Mouse (Mus musculus) MEL (cell line): Measurements from ENCODE around the gene Cdh5. TPM values are rescaled to one million over a fixed set of nuclear protein-coding genes. Genes with fewer than 3 reads are reported as not detected.

Experiments
- DNase-seq: peaks from one replicate; pipeline ENCODE4 v3.0.0; 2011; ENCODE audit warnings: low read depth, low spot score
- H3K27ac ChIP-seq: 2 replicates; pipeline ENCODE4 v1.5.1; 2012; ENCODE audit warnings: low read depth, mild to moderate bottlenecking, control low read depth, low read length, moderate library complexity; ENCODE audit not compliant: control insufficient read depth
- H3K27me3 ChIP-seq, 2 experiments: fragments of 150-350 bp in 1 of 2; sonication (generic) in 1 of 2; 2 replicates each; pipeline ENCODE4 v1.6.1; 2012; ENCODE audit warnings: low read length in 2 of 2, mild to moderate bottlenecking in 2 of 2, improper control_type of control experiment in 1 of 2, moderate library complexity in 1 of 2; ENCODE audit not compliant: insufficient read depth in 2 of 2, control insufficient read depth in 1 of 2
- H3K36me3 ChIP-seq, 2 experiments: 2 replicates each; pipeline ENCODE4 v1.6.1; 2012 to 2014; ENCODE audit warnings: low read length in 2 of 2, improper control_type of control experiment in 1 of 2, inconsistent platforms in 1 of 2, mild to moderate bottlenecking in 1 of 2; ENCODE audit not compliant: insufficient read depth in 2 of 2, control insufficient read depth in 1 of 2
- H3K4me1 ChIP-seq, 2 experiments: fragments of 150-350 bp in 1 of 2; sonication (generic) in 1 of 2; 2 replicates each; pipeline ENCODE4 v1.6.1; 2012; ENCODE audit warnings: low read length in 2 of 2, improper control_type of control experiment in 1 of 2, mild to moderate bottlenecking in 1 of 2; ENCODE audit not compliant: insufficient read depth in 2 of 2, control insufficient read depth in 1 of 2
- H3K4me3 ChIP-seq, 2 experiments: fragments of 150-350 bp in 1 of 2; sonication (generic) in 1 of 2; 2 replicates each; pipeline ENCODE4 v1.5.1; 2012; ENCODE audit warnings: low read depth in 2 of 2, low read length in 2 of 2, mild to moderate bottlenecking in 2 of 2, moderate library complexity in 2 of 2, control low read depth in 1 of 2, improper control_type of control experiment in 1 of 2; ENCODE audit not compliant: control insufficient read depth in 1 of 2, insufficient read depth in 1 of 2
- H3K79me2 ChIP-seq: 2 replicates; pipeline ENCODE4 v1.6.1; 2012; ENCODE audit warnings: mild to moderate bottlenecking, low read length, moderate library complexity; ENCODE audit not compliant: control insufficient read depth, poor library complexity, insufficient read depth
- H3K9ac ChIP-seq: 2 replicates; pipeline ENCODE4 v1.6.1; 2012; ENCODE audit warnings: low read depth, mild to moderate bottlenecking, control low read depth, low read length, moderate library complexity; ENCODE audit not compliant: control insufficient read depth, poor library complexity, severe bottlenecking
- H3K9me3 ChIP-seq: fragments of 150-350 bp; sonication (generic); replicated peaks from 2 replicates; pipeline ENCODE4 v1.6.1; 2012; ENCODE audit warnings: mild to moderate bottlenecking, low read length, improper control_type of control experiment, moderate library complexity; ENCODE audit not compliant: insufficient read depth
- CHD2 ChIP-seq: IDR thresholded peaks from 2 replicates; pipeline ENCODE4 v1.6.1; 2011; ENCODE audit warnings: low read length, improper control_type of control experiment
- E2F4 ChIP-seq: IDR thresholded peaks from 2 replicates; pipeline ENCODE4 v1.6.1; 2011; ENCODE audit warnings: low read depth, low read length, improper control_type of control experiment, borderline replicate concordance
- ELF1 ChIP-seq: IDR thresholded peaks from 2 replicates; pipeline ENCODE4 v1.6.1; 2014; ENCODE audit warnings: low read depth, mild to moderate bottlenecking, inconsistent platforms, low read length, improper control_type of control experiment, moderate library complexity
- GATA1 ChIP-seq: IDR thresholded peaks from 2 replicates; pipeline ENCODE4 v1.6.1; 2011; ENCODE audit warnings: low read depth, low read length, improper control_type of control experiment
- MAFK ChIP-seq: IDR thresholded peaks from 2 replicates; pipeline ENCODE4 v1.6.1; 2011; ENCODE audit warnings: low read depth, mild to moderate bottlenecking, low read length, improper control_type of control experiment, borderline replicate concordance
- NELFE ChIP-seq: IDR thresholded peaks from 2 replicates; pipeline ENCODE4 v1.6.1; 2011; ENCODE audit warnings: low read depth, low read length, improper control_type of control experiment
- NRF1 ChIP-seq: IDR thresholded peaks from 2 replicates; pipeline ENCODE4 v1.6.1; 2014; ENCODE audit warnings: low read depth, mild to moderate bottlenecking, inconsistent platforms, low read length, improper control_type of control experiment, moderate library complexity; ENCODE audit not compliant: poor library complexity, insufficient read depth, severe bottlenecking
- POLR2AphosphoS2 ChIP-seq: IDR thresholded peaks from 2 replicates; pipeline ENCODE4 v1.6.1; 2011; ENCODE audit warnings: low read length, improper control_type of control experiment
- POLR2AphosphoS5 ChIP-seq: IDR thresholded peaks from 2 replicates; pipeline ENCODE4 v1.6.1; 2012; ENCODE audit warnings: low read depth, borderline replicate concordance, mild to moderate bottlenecking, inconsistent platforms, low read length, moderate library complexity, mixed read lengths
- SMC3 ChIP-seq: IDR thresholded peaks from 2 replicates; pipeline ENCODE4 v1.6.1; 2011; ENCODE audit warnings: low read depth, low read length, improper control_type of control experiment
- TBP ChIP-seq: IDR thresholded peaks from 2 replicates; pipeline ENCODE4 v1.8.0; 2011; ENCODE audit warnings: low read depth, low read length, improper control_type of control experiment
- UBTF ChIP-seq: IDR thresholded peaks from 2 replicates; pipeline ENCODE4 v1.6.1; 2012; ENCODE audit warnings: low read depth, mild to moderate bottlenecking, inconsistent platforms, low read length, improper control_type of control experiment, moderate library complexity, borderline replicate concordance; ENCODE audit not compliant: insufficient read depth
- ZC3H11A ChIP-seq: IDR thresholded peaks from 2 replicates; pipeline ENCODE4 v1.6.1; 2012; ENCODE audit warnings: low read depth, mild to moderate bottlenecking, inconsistent platforms, low read length, improper control_type of control experiment
- ZKSCAN1 ChIP-seq: IDR thresholded peaks from 2 replicates; pipeline ENCODE4 v1.6.1; 2012; ENCODE audit warnings: low read depth, mild to moderate bottlenecking, inconsistent platforms, low read length, improper control_type of control experiment, moderate library complexity
- ZMIZ1 ChIP-seq: IDR thresholded peaks from 2 replicates; pipeline ENCODE4 v1.6.1; 2012; ENCODE audit warnings: low read depth, mild to moderate bottlenecking, inconsistent platforms, low read length, improper control_type of control experiment, moderate library complexity
- ZNF384 ChIP-seq: IDR thresholded peaks from 2 replicates; pipeline ENCODE4 v1.6.1; 2012; ENCODE audit warnings: low read depth, mild to moderate bottlenecking, inconsistent platforms, low read length, improper control_type of control experiment
- polyA plus RNA-seq, 2 experiments: library from polyadenylated mRNA; stranded (reverse) in 1 of 2; unstranded in 1 of 2; fragments of >175 nt in 1 of 2; fragments of >200 nt in 1 of 2; gene quantifications; 2 replicates each; pipeline versions ENCODE4 v1.2.1 to v1.2.4; 2012; ENCODE audit warnings: low replicate concordance in 2 of 2, low read depth in 1 of 2; ENCODE audit not compliant: insufficient read length in 2 of 2, insufficient read depth in 1 of 2, missing spikeins in 1 of 2
- total RNA-seq: library from RNA; depleted of rRNA; stranded (reverse); fragments of 300-350 nt; gene quantifications from 2 replicates; pipeline ENCODE4 v1.2.3, GENCODE M21; 2012

Cdh5 gene
- total and polyA plus RNA-seq, 3 experiments, result not detected

GRCm38 (mm10) chr8:104095595-104095994 lies 5.8 kb upstream of the Cdh5 start:
- no peak for TF ChIP-seq ZKSCAN1
- TF ChIP-seq GATA1, result no peak
- no peak for TF ChIP-seq UBTF
- TF ChIP-seq ZMIZ1, result no peak
- TF ChIP-seq CHD2, result no peak
- no peak for TF ChIP-seq POLR2AphosphoS5
- TF ChIP-seq SMC3, result no peak
- TF ChIP-seq NRF1, result no peak
- no peak for TF ChIP-seq E2F4
- TF ChIP-seq ZC3H11A, result no peak
- no peak for TF ChIP-seq TBP
- no peak for TF ChIP-seq NELFE
- no peak for TF ChIP-seq ELF1
- TF ChIP-seq ZNF384, result no peak
- TF ChIP-seq, all 39 proteins: peak for 0
- Histone ChIP-seq H3K27me3 (no peaks in the 10 kb centered on the region), H3K9ac (no peak overlapping the region), H3K36me3 (no peaks in the 10 kb centered on the region), H3K9me3 (no peaks in the 10 kb centered on the region), H3K79me2 (no peaks in the 10 kb centered on the region), H3K4me1 (no peaks in the 10 kb centered on the region), H3K27ac (no peak overlapping the region), H3K4me3 (no peak overlapping the region)
- DNase-seq, result no peak

DNA sequence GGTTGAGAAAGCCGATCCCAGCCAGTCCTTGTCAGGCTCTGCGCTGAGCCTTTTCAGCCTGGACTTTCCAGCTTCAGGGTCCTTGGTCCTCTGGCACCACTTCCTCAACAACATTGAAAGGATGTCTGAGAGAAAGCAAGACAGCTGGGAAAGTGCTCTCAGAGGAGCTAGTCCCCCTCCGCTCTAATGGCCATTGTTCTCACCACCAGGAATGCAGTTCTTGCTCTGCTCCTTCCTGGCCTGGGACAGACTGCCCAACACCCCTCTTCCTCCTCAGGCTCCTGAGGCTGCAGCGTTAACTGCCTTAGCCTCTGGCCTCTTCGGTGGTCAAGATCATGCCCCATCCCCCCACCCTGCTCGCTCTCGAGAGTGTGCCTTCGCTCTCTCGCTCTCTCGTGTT lies 4.8 kb upstream of the Cdh5 start:
- Histone ChIP-seq H3K27ac (no peak overlapping the region), H3K36me3 (no peaks in the 10 kb centered on the region), H3K9me3 (no peaks in the 10 kb centered on the region), H3K79me2 (no peaks in the 10 kb centered on the region), H3K4me3 (no peak overlapping the region), H3K9ac (no peak overlapping the region), H3K4me1 (no peaks in the 10 kb centered on the region), H3K27me3 (no peaks in the 10 kb centered on the region)
- no peak for TF ChIP-seq ELF1
- TF ChIP-seq POLR2AphosphoS2, result no peak
- TF ChIP-seq MAFK, result no peak
- no peak for DNase-seq
